Mouse (Mus musculus): ENCODE results near the gene Fam189a1.

Fam189a1 gene

DNA sequence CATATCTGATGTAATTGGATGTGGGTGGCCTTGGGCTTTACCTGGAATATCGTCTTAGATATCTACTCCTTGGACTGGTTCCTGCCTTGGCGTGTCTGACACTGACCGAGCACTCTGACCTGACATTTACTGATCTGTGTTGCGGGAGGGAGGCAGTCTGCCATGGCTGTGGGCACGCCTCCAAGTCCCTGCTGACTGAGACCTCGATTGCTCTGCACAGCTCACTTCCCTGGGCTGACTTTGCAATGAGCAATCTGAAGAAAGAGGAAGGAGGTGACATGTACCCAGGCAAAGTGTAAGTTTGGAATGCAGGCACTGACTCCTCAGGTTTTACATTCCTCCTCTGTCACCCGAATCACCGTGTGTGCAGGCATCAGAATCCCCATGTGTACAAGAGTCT lies 364.3 kb downstream of the Fam189a1 start:
- DNase-seq: peak; percentile 90 to 94

DNA sequence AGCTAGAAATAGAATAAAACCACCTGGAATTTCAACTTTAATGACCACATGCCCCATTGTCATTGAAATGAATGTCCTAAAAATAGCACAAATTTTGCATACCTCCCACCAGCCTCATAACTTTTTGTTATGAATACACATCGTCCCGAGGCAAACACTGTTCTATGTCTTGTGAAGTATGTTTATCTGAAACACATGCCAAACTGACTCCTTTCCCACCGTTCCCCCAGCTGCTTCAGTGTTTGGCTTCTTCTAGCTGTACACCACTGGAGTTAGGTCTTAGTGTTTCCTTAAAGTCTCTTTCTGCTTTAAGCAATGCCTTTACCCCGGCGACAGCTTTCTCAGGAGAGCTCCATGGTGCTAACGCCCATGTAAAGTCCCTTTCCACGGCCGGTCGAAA lies 365.2 kb downstream of the Fam189a1 start:
- no peak for DNase-seq

DNA sequence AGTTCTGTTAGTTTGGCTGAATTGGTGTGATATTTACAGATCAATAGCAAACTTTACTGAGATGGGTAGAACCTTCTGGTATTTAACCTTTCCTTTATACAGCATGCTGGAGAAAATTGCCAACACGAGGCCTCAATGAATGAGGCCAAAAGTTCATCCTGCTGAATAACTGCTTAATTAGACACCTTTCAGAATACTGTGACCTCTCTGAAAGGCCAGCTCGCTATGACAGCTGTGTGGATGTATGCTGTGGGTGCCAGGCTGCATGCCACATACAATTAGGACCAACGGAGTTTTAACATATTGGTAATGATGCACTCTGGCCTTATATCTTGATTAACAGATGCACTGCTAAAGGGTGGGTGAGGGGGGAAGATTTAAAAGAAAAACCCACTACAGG lies 371.3 kb downstream of the Fam189a1 start:
- no peak for DNase-seq

DNA sequence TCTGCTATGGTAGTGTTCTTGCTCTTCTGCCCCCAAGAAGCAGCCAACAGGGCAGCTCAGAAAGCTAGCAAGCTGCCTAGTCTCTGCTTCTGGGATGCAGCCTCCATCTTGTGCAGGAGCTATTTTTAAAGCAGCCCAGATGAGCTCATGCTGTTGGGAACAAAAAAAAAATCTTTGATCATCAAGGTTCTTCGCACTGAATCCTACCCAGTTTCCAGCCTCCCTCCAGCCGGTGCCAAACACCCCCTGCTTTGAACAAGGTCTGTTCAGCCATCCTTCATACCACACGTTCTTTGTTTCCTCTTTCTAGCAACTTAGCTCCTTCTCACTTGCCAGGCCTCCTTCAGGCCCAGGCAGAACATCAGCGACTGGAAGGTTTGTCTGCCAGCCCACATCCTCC lies 376.9 kb downstream of the Fam189a1 start:
- DNase-seq: peak in 1 of 2 experiments; percentile 41

DNA sequence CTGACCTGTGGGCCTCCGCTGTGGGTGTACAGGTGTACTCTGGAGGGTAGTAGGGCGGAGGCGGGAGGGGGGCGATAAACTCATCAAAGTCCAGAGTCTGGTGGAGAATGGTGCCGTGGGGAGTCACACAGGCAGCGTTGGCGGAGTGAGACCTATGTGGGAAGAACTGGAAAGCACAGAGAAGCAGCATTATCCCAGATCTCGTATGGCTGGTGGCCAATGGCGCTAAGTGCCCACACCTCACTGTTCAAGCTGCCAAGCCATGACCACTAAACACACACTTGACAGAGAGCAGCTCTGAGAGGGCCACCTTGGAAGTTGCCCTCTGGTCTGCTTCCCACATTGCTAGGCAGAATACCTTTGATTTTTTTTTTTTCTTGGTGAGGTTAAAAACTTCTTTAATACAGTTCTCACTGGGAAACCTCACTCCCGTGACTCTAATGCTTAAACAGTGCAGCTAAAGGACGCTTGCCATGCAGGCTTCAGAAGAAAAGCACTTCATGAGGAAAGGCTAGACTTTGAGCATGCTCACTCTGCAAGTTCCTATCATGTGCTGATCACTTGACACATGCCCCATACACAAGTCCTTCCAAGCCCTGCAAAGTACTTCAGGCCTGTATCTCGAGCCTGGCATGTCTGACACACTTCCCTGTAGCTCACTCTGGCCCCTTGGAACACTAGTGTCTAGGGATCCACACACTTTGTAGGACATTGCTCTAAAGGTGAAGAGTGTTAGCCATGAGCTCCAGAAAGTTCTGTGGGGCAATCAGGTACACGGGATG lies 379.5 kb downstream of the Fam189a1 start:
- DNase-seq: peak in 1 of 2 experiments; percentile 30

DNA sequence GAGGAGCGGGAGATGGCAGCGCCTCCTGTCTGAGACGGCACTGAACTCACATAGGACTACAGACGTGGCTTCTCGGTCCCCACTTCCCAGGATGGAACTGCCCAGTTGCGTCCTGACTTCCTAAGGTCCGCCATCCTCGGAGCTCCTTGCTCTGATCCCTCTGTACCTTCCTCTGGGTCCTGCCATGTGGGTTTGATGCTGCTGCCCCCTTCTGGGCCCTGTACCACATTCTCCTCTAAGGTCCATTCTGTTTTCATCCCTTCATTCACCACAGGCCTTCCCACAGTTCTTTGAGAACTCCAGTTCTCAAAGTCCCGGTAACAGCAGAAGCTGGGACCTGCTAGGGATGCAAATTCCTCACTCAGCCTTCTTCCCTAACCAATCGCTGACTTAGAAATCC lies 382.9 kb downstream of the Fam189a1 start:
- peak in 1 of 2 experiments; percentile 42 for DNase-seq

DNA sequence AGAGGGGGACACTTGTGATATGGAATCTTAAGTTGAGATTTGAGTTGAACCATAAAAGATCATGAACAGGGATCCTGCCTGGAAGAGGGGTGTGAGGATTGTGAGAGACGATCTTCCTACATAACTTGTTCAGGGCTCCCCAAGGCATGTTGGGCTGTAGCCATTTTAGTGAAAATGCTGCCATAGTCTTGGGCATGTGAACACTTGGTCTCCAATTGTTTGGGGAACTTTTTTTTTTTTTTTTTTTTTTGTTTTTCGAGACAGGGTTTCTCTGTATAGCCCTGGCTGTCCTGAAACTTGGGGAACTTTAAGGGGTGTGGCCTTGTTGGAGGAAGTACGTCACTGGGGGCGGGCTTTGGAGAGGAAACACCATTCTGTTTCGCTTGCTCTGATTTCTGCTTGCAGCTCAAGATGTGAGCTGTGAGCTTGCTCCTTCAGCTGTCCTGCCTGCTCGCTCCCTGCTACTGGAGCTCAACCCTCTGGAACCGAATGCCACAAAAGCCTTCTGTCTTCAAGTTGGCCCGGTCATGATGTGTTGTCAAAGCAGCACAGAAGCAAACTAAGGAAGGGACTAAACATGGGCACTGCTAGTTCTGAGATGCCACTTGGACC lies 385.5 kb downstream of the Fam189a1 start:
- peak in 1 of 2 experiments; percentile 28 for DNase-seq

DNA sequence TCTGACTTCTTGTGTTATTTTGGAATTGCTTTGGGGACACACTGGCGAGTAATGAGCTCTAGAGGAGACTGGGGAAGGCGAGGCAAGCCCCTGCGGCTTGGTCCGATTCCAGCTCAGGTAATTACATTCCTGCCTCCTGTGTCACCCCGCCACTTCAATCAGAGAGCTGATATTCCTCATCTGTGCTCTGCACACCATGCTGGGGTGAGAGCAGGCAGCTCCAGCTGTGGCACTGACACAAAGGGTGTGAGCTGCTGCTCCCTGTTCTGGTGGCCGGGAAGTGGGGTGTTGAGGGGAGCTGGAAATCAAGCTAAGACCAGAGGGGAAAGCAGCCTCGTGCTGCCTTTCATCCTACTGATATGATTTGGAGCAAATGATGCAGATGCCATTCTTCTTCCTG lies 386.6 kb downstream of the Fam189a1 start:
- DNase-seq: no peak

DNA sequence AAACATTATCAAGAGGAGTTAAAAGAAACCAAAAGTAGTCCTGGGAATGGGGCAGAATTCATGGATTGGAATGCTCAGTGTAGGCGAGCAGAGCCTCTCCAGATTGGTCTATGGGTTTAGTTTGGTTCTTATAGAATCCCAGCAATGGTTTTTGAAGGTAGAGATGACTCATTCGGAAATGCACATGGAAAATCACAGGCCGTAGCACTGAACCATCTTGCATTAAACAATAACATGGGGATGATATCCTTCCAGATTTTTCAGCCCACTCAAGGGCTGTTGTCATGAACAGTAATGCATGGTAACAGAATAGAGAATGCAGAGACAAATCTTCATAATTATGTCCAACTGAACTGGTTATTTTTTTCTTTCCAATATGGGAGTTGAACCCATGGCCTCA lies 390.8 kb downstream of the Fam189a1 start:
- DNase-seq: no peak

DNA sequence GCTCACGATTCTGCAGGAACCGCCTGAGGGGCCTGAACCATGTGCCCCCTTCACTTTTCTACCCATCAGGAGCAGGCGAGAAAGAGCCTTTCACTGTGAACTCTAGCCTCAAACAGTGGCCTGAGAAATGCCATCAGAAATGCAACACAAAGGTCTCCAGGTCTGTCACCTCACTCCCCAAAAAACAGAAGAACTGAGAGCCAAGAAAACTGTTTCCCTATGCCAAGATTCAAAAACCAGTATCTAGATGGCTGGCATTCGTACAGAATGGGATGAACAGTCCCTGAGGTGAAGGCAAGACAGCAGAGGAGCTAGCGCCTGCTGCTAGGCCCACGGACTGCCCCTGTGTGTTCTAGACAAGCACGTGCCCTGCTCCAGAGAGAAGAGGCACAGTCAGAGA lies 401.2 kb downstream of the Fam189a1 start:
- DNase-seq: no peak

DNA sequence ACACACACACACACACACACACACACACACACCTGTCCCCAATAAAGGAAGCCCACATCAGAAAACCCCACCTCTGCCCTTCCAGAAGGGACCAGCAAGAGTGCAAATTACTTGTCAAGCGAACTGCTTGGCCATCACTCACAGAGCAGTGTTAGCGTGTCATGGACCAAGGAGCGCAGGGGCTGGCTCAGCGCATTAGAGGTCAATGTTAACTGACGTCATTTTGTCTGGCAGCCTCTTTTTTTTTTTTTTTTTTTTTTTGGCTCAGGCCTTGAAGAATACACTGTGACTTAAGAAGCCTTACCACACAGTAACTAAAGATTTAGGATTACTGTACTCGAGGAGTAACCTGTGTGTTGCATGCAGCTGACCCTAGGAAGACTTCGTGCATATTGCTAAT lies 402.2 kb downstream of the Fam189a1 start:
- no peak for DNase-seq

DNA sequence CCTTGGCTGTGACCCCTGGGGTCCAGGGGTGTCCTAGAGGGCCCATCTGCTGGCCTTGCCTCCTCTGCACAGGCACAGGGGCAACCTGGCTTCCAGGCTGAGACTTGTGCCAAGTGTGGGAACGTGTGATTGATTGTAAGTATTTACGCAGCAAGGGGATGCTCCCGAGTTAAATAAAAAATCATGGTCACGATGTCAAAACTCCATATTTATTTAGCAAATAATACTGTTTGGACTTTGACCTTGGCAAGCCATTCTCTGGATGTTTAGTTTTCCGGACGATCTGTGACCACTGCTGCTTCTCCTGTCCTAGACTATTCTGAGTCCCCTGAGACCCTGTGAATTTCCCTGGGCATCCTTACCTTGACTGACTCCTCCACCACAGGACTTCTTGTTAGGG lies 402.7 kb downstream of the Fam189a1 start:
- no peak for DNase-seq

DNA sequence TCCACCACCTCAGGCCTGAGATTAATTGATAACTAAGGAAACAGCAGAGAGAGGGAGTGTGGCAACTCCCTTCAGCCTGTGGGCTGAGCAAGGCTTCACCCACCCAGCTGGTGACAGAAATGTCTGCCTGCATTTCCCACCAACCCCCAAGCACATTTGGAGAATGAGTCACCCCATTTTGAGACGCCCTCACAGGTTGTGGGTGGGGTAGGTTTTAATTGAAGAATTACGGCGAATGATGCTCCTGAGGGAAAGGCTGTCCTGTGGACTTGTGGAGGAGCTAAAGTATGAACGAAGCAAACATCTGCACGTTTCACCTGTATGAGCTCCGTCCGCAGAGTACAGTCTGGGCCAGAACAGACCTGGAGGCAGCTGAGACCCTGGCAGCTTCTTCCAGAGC lies 404.2 kb downstream of the Fam189a1 start:
- no peak for DNase-seq

DNA sequence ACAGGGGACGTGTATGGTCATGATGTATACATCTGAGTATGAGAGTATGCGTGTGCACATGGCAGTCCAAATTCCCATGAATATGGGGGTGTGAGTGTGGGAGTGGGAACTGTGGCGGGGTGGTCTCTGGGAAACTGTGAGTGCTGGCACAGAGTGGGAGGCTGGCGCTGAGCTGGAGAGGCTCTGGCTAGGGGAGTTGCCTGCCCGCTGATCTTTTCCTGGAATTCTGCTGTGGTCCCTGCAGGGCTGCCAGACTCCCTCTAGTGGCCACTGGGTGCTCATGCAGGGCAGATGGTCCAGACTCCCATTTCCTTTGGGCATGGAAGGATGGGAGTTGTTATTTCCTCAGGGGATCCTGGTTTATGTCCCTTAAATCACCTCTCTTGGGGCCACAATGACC lies 404.9 kb downstream of the Fam189a1 start:
- DNase-seq: peak; percentile 83 to 85

DNA sequence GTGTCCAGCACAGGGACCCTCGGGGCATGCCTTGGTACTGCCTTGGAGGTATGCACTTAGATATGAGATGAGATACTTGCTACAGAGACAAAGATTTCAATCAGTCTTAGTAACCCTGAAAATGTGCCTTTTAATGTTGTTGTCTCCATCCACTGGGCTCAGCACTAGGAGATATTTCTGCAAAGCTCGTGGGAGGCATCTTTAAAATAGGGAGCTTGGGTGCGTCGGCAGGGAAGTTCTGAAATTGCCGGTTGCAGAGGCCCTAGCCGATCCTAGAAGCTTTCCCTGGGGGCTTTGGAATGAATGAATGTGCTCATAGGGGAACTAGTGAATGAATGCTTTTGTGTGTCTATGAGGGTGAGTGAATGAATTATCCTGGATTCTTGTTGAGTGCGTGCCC lies 412.8 kb downstream of the Fam189a1 start:
- DNase-seq: no peak

DNA sequence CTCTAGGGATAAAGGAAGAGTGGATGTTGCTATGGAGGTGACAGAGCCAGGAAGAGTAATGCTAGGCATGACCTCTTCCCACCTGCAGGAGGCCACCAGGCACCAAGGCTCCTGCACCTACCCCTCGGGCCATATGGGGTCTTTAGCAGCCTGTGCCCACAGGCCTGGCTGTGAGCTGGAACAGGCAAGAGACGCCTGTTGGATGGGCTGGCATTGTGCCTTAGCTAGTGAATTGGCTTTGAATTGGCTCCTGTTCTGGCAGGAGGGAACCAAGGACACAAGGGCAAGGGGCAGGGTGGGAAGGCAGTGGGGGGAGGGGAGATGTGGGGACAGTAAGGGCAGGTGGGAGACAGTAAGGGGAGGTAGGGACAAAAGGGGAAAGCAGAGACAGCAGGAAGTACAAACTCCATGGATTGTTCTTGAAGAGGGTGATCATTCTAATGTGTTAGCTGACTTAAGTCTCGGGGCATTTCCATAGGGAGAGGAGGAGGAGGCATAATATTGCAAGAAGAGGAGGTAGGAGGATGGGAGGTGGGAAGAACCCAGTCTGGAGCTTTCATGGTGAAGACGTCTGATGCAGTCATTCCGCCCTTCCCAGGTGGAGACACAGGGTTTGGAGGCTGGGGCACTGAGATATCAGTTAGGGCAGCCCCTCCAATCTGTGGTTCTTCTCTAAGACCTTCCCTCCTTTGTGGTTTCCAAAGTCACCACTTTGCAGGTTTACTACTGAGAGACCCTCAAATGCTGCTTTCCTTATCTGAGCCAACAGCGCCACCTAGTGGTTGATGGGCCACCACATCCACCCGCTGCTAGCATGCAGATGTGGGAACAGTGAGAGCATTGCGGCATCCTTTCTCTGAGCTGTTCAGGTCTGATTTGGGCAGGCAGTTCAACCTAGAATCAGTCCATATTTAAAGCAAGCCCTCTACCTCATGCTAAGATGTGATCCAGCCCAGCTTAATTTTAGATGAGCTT lies 414.8 kb downstream of the Fam189a1 start:
- DNase-seq: peak; percentile 95 to 97

DNA sequence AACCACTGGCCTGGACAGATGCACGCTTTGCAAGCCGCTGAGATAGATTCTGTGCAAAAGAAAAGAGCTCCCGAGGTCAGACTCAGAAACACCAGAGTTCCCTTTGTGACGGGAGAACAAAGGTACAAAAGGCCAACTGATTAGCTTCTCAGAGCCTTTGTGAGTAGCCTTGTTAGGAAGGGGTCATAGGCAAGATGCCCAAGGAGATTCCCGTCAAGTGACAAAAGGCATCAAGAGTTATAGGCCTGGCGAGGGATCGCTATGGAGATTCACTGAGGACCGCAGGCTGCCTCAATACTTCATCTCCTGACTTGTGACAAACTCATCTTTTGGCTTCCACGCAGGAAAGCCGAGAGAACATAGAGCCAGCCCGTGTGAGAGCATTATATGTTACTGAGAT lies 417.2 kb downstream of the Fam189a1 start:
- DNase-seq: no peak

DNA sequence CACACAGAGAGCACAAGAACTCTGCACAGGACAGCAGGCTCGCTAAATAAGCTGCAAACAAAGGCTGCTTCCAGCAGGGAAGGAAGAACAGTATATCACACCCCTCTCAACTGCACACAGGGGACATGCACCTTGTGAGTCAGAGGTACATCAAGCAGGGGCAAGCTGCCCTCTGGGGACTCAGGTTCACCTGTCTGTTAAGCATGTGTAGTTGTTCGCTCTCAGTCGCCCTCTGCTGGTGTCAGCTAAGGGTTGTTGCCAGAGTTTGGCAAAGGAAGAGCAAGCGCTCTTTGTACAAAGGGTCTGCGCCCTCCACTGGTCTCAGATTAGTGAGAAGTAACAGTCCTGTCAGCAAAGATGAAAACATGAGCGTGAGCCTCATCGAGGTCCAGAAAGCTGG lies 426.6 kb downstream of the Fam189a1 start:
- DNase-seq: peak; percentile 92 to 94

DNA sequence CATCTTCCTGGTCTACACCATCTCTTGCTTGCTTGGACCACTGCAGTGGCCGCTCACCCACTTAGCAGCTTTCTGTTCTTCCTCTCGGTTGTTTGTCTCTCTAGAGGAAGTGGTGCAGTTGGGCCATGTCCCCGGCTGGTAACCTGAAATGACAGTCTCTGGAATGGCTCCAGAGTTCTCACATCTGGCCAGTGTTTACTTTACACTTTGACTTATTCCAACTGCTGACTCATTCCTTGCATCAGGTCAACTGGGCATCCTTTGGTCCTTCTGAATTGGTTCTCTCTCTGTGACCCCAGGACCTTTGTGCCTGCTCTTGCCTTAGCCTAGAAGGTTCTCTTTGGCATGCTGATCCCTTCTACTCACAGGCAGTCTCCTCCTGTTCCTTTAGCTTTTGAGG lies 427.6 kb downstream of the Fam189a1 start:
- peak in 1 of 2 experiments; percentile 35 for DNase-seq

DNA sequence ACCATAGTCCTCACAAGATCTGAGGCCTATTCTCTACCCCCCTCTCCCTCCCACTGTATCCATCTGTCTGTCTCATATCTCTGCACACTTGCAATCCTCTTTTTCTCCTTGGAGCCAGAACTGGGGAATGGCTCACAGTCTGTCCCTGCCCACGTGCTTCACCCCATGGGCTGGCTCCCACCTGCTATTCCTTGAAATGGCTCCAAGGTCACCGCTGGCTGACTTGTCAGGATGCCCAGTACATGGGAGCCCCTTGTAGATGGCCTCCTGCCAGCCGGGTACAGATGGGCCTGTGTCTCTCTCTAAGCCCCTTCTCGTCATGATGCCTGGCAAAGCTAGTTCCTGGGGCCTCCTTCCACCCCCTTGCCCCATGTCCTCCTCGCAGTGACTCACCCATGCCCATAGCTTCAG lies 428.2 kb downstream of the Fam189a1 start:
- DNase-seq: peak; percentile 95 to 98

DNA sequence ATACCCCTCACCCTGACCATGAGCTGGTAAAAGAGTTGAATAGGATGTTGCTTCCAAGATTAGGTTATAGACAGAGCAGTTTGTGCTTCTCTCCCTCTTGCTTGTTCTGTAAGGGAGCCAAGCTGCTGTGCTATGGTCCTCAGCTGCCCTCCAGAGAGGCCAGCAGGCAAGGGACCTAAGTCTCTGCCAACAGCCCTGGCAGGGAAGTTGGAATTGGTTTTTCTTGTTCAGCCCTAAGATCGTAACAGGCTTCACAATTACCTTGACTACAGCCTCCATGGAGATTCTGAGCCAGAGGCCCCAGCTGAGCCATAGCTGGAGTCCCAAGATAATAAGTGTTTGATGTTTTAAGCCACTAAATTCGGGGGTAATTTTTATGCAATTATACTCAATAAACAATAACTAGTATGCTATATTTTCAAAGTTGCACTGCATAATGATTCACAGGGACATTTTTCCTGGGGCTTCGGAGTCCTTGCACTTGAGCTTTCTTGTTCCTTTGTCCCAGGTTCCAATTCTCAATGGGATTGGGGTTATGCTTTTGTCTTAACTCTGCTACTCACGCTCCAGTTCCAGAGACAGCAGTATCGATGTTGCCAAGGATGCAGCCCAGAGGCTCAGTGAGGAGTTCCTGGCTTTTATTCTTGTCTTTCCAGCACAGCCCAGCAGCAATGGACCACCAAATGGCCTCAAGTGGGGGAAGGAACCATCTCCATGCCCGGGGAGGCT lies 430.2 kb downstream of the Fam189a1 start:
- DNase-seq: peak; percentile 77 to 86

DNA sequence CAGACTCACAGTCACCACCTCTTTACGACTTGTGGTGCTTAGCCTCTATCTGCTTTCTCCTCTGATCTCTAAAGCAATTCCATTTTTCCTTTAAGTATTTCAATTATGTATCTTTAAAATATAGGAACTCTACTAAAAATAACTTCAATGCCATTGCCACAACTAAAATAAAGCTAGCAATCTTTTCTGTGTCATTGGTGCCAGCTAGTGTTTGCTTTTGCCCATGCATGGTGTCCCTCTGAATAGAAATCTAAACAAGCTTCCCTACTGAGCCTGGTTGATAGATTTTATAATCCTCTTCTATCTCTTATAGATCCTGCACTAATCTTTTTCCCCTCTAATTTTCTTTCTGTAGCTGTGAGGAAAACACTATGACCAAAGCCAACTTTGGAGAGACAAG lies 432.0 kb downstream of the Fam189a1 start:
- no peak for DNase-seq

DNA sequence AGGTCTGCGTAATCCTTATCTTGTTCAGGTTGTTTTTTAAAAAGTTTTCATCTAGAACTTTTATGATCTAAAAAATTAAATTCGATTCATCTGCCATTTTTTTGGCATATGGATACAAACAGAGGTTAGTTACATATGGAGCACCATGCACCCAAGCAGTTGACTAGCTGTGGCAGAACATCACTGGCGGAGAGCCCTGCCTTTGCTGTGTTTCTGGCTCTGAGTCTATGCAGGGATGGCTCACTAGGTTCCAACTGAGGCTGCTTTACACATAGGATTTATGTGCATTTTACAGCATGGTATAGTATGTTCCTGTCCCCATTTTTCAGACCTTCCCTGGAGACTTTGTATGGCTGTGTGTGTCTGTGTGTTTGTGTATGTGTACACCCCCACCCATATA lies 433.1 kb downstream of the Fam189a1 start:
- no peak for DNase-seq

Data from cerebellum, postnatal 10 days (tissue).